Mouse (Mus musculus) kidney, postnatal 14 days (tissue): ENCODE measurements around the gene Ece1.

Source experiments
- DNase-seq: peaks from one replicate; pipeline ENCODE4 v3.0.0; 2022; ENCODE audit warnings: mixed read lengths

The Ece1 gene

GRCm38 (mm10) chr4:137887337-137887992, 25.4 kb downstream of the Ece1 start:
- DNase-seq: no peak

GRCm38 (mm10) chr4:137887993-137888388, 26.0 kb downstream of the Ece1 start:
- DNase-seq: no peak

- peak; percentile 52 for DNase-seq
Observed at GRCm38 (mm10) chr4:137890596-137890995, 28.6 kb downstream of the Ece1 start.

- DNase-seq: no peak
Observed at GRCm38 (mm10) chr4:137891553-137892145, 29.6 kb downstream of the Ece1 start.

- DNase-seq: no peak
Observed at GRCm38 (mm10) chr4:137892713-137893242, 30.7 kb downstream of the Ece1 start.

GRCm38 (mm10) chr4:137896612-137897297, 34.7 kb downstream of the Ece1 start:
- peak; percentile 35 for DNase-seq

GRCm38 (mm10) chr4:137897298-137897612, 35.2 kb downstream of the Ece1 start:
- DNase-seq: peak; percentile 87

- no peak for DNase-seq
Observed at GRCm38 (mm10) chr4:137898490-137898889, 36.5 kb downstream of the Ece1 start.

GRCm38 (mm10) chr4:137902268-137902667, 40.2 kb downstream of the Ece1 start:
- no peak for DNase-seq

GRCm38 (mm10) chr4:137902873-137903272, 40.8 kb downstream of the Ece1 start:
- DNase-seq: no peak

GRCm38 (mm10) chr4:137904956-137905551, 43.0 kb downstream of the Ece1 start:
- DNase-seq: no peak

- no peak for DNase-seq
Observed at GRCm38 (mm10) chr4:137907979-137908378, 45.9 kb downstream of the Ece1 start.

- no peak for DNase-seq
Observed at GRCm38 (mm10) chr4:137908489-137908888, 46.5 kb downstream of the Ece1 start.

- no peak for DNase-seq
Observed at GRCm38 (mm10) chr4:137908915-137909314, 46.9 kb downstream of the Ece1 start.

- no peak for DNase-seq
Observed at GRCm38 (mm10) chr4:137909471-137909870, 47.4 kb downstream of the Ece1 start.

GRCm38 (mm10) chr4:137910382-137911009, 48.5 kb downstream of the Ece1 start:
- DNase-seq: peak; percentile 50

- no peak for DNase-seq
Observed at GRCm38 (mm10) chr4:137911657-137912056, 49.6 kb downstream of the Ece1 start.

GRCm38 (mm10) chr4:137912768-137913305, 50.8 kb downstream of the Ece1 start:
- DNase-seq: peak; percentile 41

GRCm38 (mm10) chr4:137913321-137914057, 51.5 kb downstream of the Ece1 start:
- peak; percentile 84 for DNase-seq

GRCm38 (mm10) chr4:137917591-137917990, 55.6 kb downstream of the Ece1 start:
- peak; percentile 30 for DNase-seq

GRCm38 (mm10) chr4:137918559-137918958, 56.5 kb downstream of the Ece1 start:
- DNase-seq: no peak

- DNase-seq: no peak
Observed at GRCm38 (mm10) chr4:137919116-137919515, 57.1 kb downstream of the Ece1 start.
